Mouse (Mus musculus) erythroblast, adult 5-6 weeks (primary cell): Measurements from ENCODE around the gene Pir. TPM values are rescaled to one million over a fixed set of nuclear protein-coding genes. Genes with fewer than 3 reads are reported as not detected.

Experiments used
- ATAC-seq: replicated peaks from 2 replicates; pipeline ENCODE4 v1.8.0; 2016; ENCODE audit warnings: moderate number of reproducible peaks, mild to moderate bottlenecking, moderate TSS enrichment, inconsistent platforms; ENCODE audit not compliant: poor library complexity, low FRiP score, severe bottlenecking
- total RNA-seq, 2 experiments: library from RNA; stranded (forward) in 1 of 2; stranded (reverse) in 1 of 2; fragments of 150-400 nt in 1 of 2; fragments of 200-764, 138-1000 nt in 1 of 2; gene quantifications; 2 replicates each; pipeline versions ENCODE4 v1.2.3 to v1.2.4; 2015 to 2017; ENCODE audit warnings: low replicate concordance in 2 of 2

Pir gene
- total RNA-seq, 2 experiments from 2014 or later, result 1.9 to 10.1 TPM

DNA sequence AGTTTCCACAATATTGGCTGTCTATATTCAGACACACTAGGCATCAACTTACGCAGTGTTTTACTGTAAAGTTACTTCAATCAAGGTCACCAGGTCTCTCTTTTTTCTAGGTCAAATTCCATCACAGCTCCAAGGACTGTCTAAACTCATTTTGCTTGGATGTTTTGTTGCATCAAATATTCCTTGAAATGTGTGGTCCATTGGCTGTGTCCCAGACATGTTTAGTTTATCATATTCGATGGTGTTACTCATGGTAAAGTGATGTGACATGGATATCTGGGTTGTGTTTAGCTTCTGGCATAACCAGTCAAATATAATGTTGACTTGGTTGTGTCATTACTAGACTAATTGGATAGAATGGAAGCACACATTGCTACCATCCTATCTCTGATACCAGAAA, 61.2 kb downstream of the Pir start:
- ATAC-seq, result no peak

DNA sequence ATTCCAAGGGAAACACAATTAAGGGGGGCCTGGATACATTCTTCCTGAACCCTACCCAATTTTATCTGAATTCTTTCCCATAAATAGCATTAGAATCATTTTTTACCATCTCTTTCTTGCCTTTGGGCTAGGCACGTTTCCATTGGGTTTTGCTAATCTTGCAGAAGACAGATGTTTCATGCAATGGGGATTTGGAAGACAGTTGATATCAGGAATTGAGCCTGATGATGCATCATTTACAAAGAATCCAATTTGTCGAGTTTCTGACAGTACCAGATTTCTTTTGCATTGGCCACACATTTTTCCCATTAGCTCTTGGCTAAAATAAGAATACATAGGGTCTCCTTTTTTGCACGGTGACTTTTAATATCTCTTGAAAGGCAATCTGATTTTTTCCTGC, 61.6 kb downstream of the Pir start:
- no peak for ATAC-seq

DNA sequence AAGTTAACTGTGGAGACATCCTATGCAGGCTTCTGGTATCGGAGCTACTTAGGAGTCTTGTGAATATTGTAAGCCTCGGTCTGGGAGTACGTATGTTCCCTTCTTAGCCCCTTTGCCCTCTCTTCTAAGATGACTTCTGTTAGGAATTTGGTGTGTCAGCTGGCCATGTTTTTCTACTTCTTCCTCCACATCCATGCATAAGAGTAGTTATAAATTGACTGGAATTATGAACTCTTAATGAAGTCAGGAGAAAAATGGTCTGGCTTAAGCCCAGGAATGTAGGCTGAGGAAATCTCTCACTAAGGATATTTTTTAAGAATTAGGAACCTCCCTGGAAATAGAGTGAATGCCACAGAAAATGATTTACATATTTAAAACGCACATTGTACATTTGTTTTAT, 69.4 kb downstream of the Pir start:
- ATAC-seq, result no peak

DNA sequence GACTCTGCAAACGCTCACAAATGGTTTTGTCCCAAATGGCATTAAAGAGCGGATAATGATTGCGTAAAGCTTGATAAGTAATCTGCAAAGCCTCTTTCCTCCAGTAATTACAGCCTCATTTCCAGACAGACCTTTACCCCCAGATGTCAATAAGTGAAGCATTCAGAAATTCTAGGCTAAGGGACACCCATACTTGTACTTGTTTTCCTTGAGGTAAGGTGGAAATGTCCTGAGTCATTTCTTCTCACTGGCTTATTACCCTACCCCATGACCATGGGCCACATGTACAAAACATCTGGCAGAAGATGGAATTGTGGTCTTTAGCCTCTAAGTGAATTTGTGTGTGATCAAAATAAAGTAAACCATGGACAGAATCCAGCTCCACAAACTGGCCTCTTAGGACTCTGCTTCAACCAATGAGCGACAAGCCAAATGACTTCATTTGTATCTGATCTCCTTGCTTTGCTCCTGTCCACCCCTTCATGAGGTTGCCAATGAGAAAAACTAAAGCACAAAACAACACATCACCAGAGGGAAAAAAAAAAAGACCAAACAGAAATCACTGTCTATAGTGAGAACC, 76.3 kb downstream of the Pir start:
- no peak for ATAC-seq

DNA sequence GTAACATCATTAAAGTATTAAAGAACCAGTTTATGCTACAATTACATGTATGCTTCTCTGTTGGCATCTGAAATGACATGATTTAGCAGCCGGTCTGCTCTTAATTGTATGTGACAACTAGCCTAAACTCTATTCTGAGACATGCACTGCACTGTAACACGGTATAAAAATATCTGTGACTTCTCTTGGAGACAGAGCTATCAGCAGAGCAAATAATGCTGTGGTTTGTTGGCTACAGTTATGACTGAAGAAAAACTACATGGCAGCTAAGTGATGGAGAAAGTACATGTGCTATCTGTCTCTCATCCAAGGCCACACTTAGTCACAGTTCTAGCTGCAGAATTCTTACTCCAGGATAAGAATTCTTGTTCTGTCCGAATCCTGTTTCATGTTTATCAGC, 79.8 kb downstream of the Pir start:
- ATAC-seq, result no peak

DNA sequence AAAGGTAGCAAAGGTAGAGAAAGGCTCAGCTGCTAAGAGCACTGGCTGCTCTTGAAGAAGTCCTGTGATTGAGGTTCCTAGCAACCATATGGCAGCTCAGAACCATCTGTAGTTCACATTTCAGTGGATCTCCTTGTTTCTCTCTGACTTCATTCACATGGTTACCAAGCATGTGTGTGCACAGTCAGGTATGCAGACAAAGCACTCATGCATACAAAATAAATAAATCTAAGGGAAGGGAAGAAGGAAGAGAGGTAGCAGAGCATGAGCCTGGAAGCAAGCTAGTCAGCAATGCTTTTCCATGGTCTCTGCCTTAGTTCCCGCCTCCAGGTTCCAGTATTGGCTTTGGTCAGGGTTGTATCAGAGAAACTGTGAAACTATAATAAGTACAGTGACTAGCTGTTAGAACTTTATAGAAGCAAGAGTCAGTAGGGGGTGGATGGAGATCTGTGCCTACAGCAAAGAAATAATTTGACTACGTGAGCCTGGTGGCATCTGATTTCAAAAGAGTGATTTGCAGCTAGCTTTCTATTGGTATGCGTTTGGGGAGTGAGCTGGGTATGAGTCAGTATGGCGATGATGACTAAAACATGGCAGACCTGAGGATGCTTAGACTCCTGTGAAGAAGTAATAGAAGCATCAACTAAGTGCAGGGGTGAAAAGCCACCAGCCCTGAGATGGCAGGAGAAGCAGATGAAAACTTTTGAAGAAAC, 96.1 kb downstream of the Pir start:
- ATAC-seq, result no peak

DNA sequence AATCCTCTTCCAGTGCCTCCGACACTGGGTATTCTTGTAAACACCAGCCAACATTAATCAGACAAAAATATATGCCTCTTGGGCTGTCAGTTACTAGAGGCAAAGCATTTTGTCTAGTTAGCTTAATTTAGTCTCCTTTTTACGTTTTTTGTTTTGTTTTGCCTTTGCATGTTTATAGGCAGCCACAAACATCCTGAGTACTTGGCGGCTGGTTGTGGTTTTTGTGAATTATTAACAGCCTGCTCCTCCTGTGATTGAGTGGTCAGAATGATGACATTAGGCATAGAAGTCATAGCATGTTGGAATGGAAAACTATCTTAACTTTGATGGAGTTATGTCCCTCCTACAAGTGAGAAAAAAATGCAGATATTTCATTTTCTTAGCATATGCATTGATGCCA, 101.4 kb downstream of the Pir start:
- no peak for ATAC-seq

DNA sequence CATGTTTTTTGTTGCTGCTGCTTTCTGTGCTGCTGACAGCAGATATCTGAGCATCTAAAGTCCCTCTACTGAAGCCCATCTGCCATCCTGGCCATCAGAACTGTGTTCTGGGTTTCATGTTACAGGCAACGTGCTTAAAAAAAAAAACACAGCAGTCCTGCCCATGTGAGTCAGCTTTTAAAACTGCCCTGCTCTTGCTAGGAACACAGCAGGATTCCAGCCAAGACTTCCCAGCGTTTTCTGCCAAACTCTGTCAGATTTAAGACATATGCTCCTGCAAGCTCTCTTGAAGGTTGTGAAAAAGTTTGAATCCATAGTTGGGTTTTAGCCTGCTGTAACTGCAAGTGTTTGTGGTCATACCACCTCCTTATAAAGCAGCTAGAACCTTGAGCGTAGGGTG, 103.9 kb downstream of the Pir start, which contains the start of gene Vegfd:
TSS of gene Vegfd (plus strand) at position 298 of the 400 bp plus-strand sequence.
- no peak for ATAC-seq

DNA sequence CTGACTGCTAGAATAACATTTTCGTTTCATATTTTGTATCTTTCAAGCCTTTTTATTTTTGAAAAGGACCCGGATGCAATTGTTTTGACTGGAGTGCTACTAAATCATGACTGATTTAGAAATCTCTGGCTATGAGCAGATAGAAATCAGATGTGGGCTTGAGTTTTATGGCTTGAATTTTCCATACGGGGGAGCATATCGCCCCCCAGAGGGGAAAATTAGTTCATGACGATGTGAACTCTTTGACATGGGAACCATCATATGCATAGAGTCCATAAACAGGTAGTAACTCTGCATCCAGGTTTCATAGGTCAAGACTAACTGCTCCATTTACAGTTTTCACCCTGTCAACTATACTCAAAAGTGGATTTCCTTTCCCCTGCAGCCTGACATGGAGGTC, 105.4 kb downstream of the Pir start:
- no peak for ATAC-seq

DNA sequence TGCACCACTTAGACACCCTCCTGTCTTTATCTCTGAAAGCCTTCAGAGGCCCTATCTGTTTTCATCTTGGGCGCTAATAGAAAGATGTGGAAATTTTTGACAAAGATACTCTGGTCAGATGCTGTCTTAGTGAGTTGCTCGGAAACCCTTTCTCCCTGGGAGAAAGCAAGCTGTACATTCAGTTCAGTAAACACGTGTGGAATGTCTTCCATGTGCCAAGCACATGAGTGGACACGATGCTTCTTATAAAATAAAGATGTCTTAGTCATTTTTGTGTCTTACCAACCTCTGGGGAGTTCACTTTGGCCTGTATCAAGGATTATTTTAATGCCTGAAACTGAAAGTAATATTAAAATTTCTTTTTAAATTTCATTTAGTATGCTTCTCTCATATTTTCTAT, 110.5 kb downstream of the Pir start:
- ATAC-seq, result no peak

DNA sequence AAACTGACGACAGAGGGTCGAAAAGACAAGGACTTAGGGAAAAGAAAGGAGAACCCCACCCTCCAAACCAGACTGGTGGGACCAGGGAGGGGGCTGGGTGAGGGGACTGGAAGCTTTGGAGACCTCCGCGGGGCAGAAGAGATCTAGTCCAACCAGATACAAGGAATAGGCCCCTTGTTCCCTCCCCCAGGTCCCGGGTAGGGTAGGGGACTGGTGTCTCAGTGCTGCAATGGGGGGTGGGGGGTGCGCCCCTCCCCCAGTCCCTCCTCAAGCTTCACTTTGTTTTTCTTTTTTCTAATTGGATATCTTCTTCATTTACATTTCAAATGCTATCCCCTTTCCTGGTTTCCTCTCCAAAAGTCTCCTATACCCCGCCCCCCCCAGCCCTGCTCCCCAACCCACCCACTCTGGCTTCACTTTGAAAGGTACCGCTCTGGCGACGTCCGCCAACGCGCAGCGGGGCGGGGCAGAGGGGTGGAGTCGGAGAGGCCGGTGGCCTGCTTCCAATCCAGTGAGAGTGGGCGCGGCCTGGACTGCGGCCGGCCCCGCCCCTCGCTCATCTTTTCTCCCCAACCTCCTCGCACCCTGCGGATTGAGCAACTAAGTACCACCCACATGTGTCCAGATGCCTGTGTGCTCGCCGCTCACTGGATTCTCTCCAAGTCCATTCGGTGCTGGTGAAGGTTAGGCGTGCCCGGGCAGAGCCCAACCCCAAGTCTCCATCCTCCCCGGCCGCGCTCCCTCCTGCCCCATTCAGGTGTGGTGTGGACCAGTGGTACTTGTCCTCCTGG, 112.6 kb downstream of the Pir start:
- peak; percentile 100 for ATAC-seq

DNA sequence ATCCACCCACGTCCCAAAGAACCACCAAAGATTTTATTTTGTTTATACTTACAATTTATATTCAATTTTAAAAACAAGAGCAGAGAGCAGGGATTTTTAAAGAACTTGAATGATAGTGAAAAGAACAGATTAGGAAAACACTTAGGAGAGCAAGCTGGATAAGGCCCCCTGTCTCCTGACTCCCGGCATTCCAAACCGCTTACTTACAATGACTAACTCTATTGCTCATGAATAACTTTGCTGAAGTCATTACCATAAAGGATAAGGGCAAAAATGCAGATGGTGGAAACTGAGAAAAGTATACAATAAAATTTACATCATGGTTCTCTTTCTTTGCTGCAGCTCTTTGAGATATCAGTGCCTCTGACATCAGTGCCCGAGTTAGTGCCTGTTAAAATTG, 124.9 kb downstream of the Pir start:
- no peak for ATAC-seq

DNA sequence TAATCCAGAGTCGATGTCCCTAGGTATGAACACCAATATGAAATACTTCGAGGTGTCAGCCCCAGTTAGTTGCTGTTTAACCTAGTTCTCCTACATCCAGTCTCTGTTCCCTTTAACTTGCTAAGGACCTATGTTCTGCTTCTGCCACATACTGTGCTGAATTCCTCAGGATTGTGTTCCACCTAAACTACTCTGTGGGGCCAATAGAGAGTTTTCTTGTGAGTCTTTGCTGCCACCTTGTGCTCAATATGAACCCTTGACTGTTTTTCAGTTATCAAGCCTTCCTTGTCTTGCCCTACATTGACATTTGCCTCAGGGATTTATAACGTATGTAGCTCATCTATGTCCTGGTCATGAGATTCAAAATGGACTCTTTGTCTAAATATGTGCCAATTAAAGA, 129.3 kb downstream of the Pir start:
- no peak for ATAC-seq

DNA sequence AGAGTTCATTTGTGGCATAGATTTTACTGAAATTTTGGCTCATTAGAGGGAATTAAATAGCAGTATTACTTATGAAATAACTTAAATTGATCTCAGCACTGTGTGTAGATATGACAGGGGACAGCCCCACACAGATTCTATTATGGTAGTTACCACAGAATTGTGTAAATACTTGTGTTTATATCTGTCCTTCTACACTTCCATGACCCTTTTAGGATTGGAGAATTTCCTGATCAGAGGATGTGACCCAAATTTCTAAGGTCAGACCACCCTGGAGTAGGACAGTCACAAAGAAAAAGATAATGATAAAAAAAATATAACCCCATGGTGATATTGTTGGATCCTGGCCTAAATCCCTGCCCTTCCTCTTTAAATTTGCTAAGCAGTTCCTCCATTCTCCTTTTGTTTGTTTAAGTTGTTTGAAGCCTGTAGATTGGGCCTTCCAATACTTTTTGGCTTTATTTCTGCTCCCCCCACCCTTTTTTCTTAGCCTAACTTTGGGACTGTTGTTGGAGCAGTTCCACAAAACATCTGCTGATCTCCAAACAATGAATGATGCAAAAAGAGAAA, 136.0 kb downstream of the Pir start:
- no peak for ATAC-seq

DNA sequence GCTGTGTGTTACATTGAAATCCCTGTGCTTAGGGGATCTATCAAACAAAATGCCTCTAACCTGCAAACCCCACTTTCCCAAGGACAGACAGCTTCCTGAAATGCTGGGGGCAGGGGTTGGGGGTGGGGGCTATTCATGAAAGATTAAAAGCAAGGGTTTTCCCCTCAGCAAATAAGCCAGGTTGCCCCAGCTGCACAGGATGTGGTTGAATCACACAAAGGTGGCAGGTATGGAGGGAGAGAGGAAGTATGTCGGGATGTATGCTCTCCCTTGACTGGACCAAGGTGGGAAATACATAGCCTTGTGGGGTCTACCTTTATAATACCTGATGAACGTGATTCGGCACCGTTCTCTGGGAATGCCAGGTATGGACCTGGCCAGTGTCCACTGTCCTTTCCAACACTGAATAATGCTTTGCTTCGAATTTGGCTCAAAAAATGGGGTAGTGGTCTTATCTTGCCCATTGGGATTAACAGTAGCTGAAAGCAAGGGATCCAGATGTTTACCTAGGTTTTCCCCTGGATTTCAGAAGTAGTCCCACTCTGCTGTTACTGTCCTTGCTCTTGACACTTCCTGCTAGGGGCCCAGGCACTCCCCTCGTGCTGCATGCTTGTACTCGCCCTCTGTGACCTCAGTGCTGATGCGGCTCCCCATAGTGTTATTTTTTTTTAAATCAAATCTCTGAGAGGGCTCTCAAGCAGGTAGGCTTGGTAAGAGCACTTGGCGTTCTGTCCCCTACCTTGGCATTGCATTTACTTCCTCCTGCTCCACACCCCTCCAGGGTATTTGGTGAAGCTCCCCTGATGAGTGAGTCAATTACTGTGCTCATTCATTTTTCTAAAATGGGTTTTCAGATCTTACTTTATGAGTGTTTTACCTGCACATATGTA, 137.2 kb downstream of the Pir start:
- ATAC-seq, result no peak

DNA sequence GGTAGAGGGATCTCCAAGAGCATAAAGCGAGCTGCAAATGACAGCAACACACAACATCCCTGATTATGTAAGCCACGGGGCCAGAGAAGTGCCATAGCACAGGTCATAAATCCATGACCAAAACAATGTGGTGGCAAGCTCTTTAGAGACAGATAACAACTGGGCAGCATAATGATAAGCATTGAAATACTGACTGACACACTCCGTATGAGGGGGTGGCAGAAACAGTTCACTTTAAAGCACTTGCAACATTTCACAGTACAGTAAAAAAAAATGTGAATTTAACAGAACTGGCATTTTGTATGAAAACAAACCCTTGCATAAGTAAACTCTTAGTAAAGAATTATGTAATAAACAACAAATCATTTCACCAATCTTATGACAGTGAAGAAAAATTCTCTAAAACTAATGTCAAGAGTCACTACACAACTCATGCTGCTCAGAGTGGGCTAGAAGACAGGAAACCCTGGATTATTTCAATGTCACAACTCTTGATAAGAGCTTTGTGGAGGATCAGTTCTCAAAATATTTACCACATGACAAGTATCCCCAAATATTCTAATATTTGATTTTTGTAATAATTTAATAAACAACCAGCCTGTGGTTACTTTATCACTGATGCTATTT, 139.2 kb downstream of the Pir start:
- no peak for ATAC-seq

DNA sequence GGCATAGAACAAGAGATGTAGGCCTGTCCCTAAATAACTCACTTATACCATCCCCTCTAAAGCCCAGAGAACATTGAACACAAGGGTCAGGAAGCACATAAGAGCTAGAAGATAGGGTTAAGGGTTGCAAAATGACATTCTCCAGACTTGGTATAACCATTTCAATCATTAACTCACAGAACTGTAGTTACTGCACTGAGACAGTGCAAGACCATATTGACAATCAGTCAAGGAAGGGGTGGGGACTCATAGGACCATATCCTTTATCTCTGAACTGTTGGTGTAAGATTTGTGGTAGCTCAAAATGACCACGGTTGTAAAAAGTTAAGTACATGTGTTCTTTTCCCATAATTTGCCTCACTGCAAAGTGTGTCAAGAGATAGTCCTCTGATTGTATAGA, 141.4 kb downstream of the Pir start:
- ATAC-seq, result no peak

DNA sequence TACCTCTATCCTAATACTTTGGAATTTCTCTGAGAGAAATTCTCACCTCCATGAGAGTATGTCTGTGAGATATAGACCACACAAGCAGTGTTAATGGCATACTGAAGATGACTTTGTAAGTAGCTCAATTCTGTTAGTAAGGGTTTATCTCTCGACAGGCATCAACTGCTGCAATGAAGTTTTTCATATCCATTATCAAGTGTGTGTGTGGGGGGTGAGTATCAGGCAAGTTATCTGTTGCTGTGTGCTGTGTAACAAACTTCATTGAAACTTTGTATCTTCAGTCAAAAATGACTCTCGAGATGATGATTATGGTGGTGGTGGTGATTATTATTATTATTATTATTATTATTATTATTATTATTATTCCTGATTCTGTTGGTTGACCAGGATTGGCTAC, 147.6 kb downstream of the Pir start:
- no peak for ATAC-seq

DNA sequence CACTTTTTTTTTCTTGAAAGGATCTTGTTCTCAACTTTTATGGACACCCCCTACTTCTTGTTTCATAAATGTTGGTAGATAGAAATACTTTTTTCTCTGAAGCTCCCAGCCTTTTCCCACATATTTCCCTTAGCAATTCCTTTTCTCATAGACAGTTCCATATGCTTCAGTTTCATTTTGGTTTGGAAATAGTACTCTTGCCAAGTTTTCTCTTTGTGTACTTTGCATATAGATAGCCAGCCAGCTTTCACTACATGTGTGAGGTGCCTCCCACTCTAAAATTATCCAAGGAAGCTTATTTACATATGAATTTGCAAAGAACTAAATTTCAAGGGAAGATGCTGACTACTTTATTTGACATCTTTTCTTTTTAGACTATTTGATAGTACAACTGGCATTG, 148.8 kb downstream of the Pir start:
- ATAC-seq, result no peak
